In the genomic region with DNA sequence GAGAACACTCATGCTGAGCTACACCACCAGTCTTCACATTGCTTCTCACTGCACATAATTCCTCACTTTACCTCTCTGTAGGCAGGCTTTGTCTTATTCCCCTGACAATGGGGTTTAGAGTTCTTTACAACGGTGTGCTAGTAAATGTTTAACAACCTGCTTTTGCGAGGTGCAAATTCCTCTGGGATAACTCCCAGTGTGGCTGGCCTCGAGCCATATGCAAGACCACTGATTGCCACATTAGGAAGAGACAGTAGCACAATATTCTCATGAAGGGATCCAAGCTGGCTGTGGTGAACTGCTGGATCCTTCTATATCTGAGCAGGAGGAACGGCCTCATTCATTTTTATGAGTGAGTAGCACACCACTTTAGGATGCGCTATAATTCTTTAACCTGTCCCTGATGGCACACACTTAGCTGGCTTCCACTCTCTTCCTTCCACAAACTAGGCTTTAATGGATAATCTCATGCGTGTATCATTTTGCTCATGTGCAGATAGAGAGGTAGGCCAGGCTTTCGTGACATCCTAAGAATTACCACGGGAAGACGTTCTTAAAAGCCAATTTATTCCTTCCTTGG, we compare ENCODE assay signal across 23 mouse cellular contexts. TPM values are rescaled to one million over a fixed set of nuclear protein-coding genes. Genes with fewer than 3 reads are reported as not detected.
DNase-seq lines count a peak whose midpoint lies in the region; ATAC-seq and TF ChIP-seq lines count a peak whose summit lies in the region.
"Had no signal": no experiment of that assay in that cellular context is flagged by ENCODE, and none has a peak within 500 bp of the region (broad histone marks: within the 10 kb centered on the region; RNA-seq: fewer than 3 reads in every experiment).

No protein-coding gene starts in this region.

- H3K4me2 ChIP-seq in liver, postnatal 0 days (ENCODE audit: low read depth, low read length), result no peak overlapping the region
- H3K4me2 ChIP-seq in intestine, embryonic 15.5 days (replicated peaks), result no peak overlapping the region
- H3K4me2 ChIP-seq: forebrain, embryonic 13.5 days; heart, embryonic 13.5 days; hindbrain, embryonic 12.5 days; lung, embryonic 14.5 days; neural tube, embryonic 12.5 days; stomach, embryonic 15.5 days had no signal

- no peak for TF ChIP-seq EP300 in liver, postnatal 0 days (IDR thresholded peaks at IDR 0.05; ENCODE audit: low read depth)

- no peak for TF ChIP-seq CTCF in liver, postnatal 0 days (IDR thresholded peaks at IDR 0.05; ENCODE audit: low read depth)

- H3K9me3 ChIP-seq in liver, postnatal 0 days (ENCODE audit: low read length), result no peaks in the 10 kb centered on the region
- H3K9me3 ChIP-seq in intestine, embryonic 15.5 days, result no peaks in the 10 kb centered on the region
- no peaks in the 10 kb centered on the region for H3K9me3 ChIP-seq in hindbrain, embryonic 10.5 days
- H3K9me3 ChIP-seq: forebrain, embryonic 13.5 days; heart, embryonic 13.5 days; hindbrain, embryonic 12.5 days; neural tube, embryonic 12.5 days; stomach, embryonic 15.5 days had no signal

- no peaks in the 10 kb centered on the region for H3K27me3 ChIP-seq in liver, postnatal 0 days (ENCODE audit: insufficient read depth, low read length)
- H3K27me3 ChIP-seq in intestine, embryonic 15.5 days (replicated peaks), result no peaks in the 10 kb centered on the region
- no peaks in the 10 kb centered on the region for H3K27me3 ChIP-seq in hindbrain, embryonic 10.5 days (ENCODE audit: insufficient read depth, poor library complexity, severe bottlenecking)
- H3K27me3 ChIP-seq: forebrain, embryonic 13.5 days; heart, embryonic 13.5 days; hindbrain, embryonic 12.5 days; neural tube, embryonic 12.5 days; stomach, embryonic 15.5 days had no signal

- 60% methylated on average over 9 of the region's 9 CpGs for WGBS in liver, postnatal 0 days (ENCODE audit: insufficient replicate concordance)
- 38% methylated on average over 9 of the region's 9 CpGs for WGBS in intestine, embryonic 15.5 days
- WGBS in hindbrain, embryonic 10.5 days, result 76% methylated on average over 9 of the region's 9 CpGs

- H3K36me3 ChIP-seq in liver, postnatal 0 days (replicated peaks; ENCODE audit: insufficient read depth, low read length), result no peaks in the 10 kb centered on the region
- no peaks in the 10 kb centered on the region for H3K36me3 ChIP-seq in intestine, embryonic 15.5 days
- H3K36me3 ChIP-seq in hindbrain, embryonic 10.5 days, result no peaks in the 10 kb centered on the region
- H3K36me3 ChIP-seq: heart, embryonic 13.5 days; hindbrain, embryonic 12.5 days; neural tube, embryonic 12.5 days; stomach, embryonic 15.5 days had no signal

- ATAC-seq in liver, postnatal 0 days, result peak; percentile 56; the same call in 1 of the 2 replicates
- peak; percentile 66 for ATAC-seq in intestine, embryonic 15.5 days
- ATAC-seq: forebrain, embryonic 13.5 days had no signal

- DNase-seq in liver, postnatal 0 days, result peak; percentile 40
- no peak for DNase-seq in liver
- DNase-seq in kidney, adult 9 months, result peak; percentile 31
- DNase-seq in kidney, postnatal 36 days, result peak; percentile 54 to 58
- no peak for DNase-seq in adrenal gland, adult (ENCODE audit: inconsistent age in 2 of 2, low spot score in 1 of 2)
- DNase-seq in frontal cortex, postnatal 25 days (ENCODE audit: low spot score in 2 of 2), result no peak
- DNase-seq in hindbrain, embryonic 10.5 days (ENCODE audit: low spot score), result no peak
- DNase-seq: adrenal gland, postnatal 10 days; cerebellum, adult 2 months; gastrocnemius, postnatal 10 days; heart, adult 11 months; heart, postnatal 14 days; lung, embryonic 14.5 days; midbrain, embryonic 14.5 days; right cerebral cortex, postnatal 4 days; thymus, postnatal 36 days had no signal

- H3K27ac ChIP-seq in liver, postnatal 0 days (ENCODE audit: low read depth), result no peak overlapping the region
- peak overlapping the region; percentile 22; the same call in 1 of the 2 replicates for H3K27ac ChIP-seq in intestine, embryonic 15.5 days
- no peak overlapping the region for H3K27ac ChIP-seq in hindbrain, embryonic 10.5 days
- H3K27ac ChIP-seq: forebrain, embryonic 13.5 days; heart, embryonic 13.5 days; hindbrain, embryonic 12.5 days; left cerebral cortex, adult 2 months; neural tube, embryonic 12.5 days; stomach, embryonic 15.5 days had no signal

- H3K9ac ChIP-seq in liver, postnatal 0 days (replicated peaks), result no peak overlapping the region
- H3K9ac ChIP-seq in intestine, embryonic 15.5 days, result no peak overlapping the region
- H3K9ac ChIP-seq: forebrain, embryonic 13.5 days; heart, embryonic 13.5 days; hindbrain, embryonic 12.5 days; lung, embryonic 14.5 days; neural tube, embryonic 12.5 days; stomach, embryonic 15.5 days had no signal

- H3K4me1 ChIP-seq in liver, postnatal 0 days (ENCODE audit: insufficient read depth), result no peaks in the 10 kb centered on the region
- H3K4me1 ChIP-seq in intestine, embryonic 15.5 days (replicated peaks), result peaks cover 7% of the 10 kb centered on the region
- H3K4me1 ChIP-seq in hindbrain, embryonic 10.5 days (replicated peaks), result peaks cover 8% of the 10 kb centered on the region; the same call in 1 of the 2 replicates
- H3K4me1 ChIP-seq: neural tube, embryonic 12.5 days; stomach, embryonic 15.5 days had no signal

- no peak overlapping the region for H3K4me3 ChIP-seq in liver, postnatal 0 days (ENCODE audit: low read depth, low read length)
- H3K4me3 ChIP-seq in intestine, embryonic 15.5 days (replicated peaks), result no peak overlapping the region
- no peak overlapping the region for H3K4me3 ChIP-seq in hindbrain, embryonic 10.5 days
- H3K4me3 ChIP-seq: forebrain, embryonic 13.5 days; heart, embryonic 13.5 days; hindbrain, embryonic 12.5 days; left cerebral cortex, adult 2 months; neural tube, embryonic 12.5 days; stomach, embryonic 15.5 days had no signal

RNA-seq across cellular contexts. Expression of gene Sod3, which starts 6.3 kb away (rescaled TPM):
- 19.5 and 23.0 TPM in 2 replicates for polyA plus RNA-seq in liver, postnatal 0 days (2015; fragmentation: Nextera tagmentation; extraction: Ambion mirVana)
- 1.1 and 1.4 TPM in 2 replicates for polyA plus RNA-seq in intestine, embryonic 15.5 days (2015; fragmentation: Nextera tagmentation; extraction: Ambion mirVana)
- polyA plus RNA-seq in hindbrain, embryonic 10.5 days (2016; fragmentation: Nextera tagmentation; extraction: Ambion mirVana), result 1.5 and 2.0 TPM in 2 replicates

Comparison
In these comparisons a context has a peak if more than half of its experiments do, and no peak if none do; other contexts are left out.
1. DNase-seq: peak in liver, postnatal 0 days (single experiment), kidney, adult 9 months (single experiment) and kidney, postnatal 36 days (2 of 2); none in liver (single experiment), adrenal gland, adult (0 of 2), frontal cortex, postnatal 25 days (0 of 2) and hindbrain, embryonic 10.5 days (single experiment).